Mouse (Mus musculus) stomach, postnatal 0 days (tissue): ENCODE data around the gene 1700012B09Rik. TPM values are rescaled to one million over a fixed set of nuclear protein-coding genes. Genes with fewer than 3 reads are reported as not detected.

Experiments used
- ATAC-seq: fragments of 200-750 bp; cut with Nextera tagmentation; 2 replicates; pipeline ENCODE4 v1.8.0; 2017; ENCODE audit not compliant: low FRiP score, low TSS enrichment
- DNase-seq: peaks from one replicate; pipeline ENCODE4 v3.0.0-alpha.2; 2016; ENCODE audit warnings: low spot score
- H3K27ac ChIP-seq: fragments of 300-500 bp; sonication (generic); replicated peaks from 2 replicates; pipeline ENCODE4 v1.5.1; 2014; ENCODE audit warnings: mild to moderate bottlenecking, control low read depth
- H3K27me3 ChIP-seq: fragments of 300-500 bp; sonication (generic); 2 replicates; pipeline ENCODE4 v1.6.1; 2014; ENCODE audit warnings: low read length; ENCODE audit not compliant: control insufficient read depth, insufficient read depth
- H3K36me3 ChIP-seq: fragments of 300-500 bp; sonication (generic); 2 replicates; pipeline ENCODE4 v1.6.1; 2014; ENCODE audit warnings: low read length, mixed read lengths; ENCODE audit not compliant: control insufficient read depth, insufficient read depth
- H3K4me1 ChIP-seq: fragments of 300-500 bp; sonication (generic); replicated peaks from 2 replicates; pipeline ENCODE4 v1.6.1; 2014; ENCODE audit warnings: antibody characterized with exemption; ENCODE audit not compliant: control insufficient read depth, insufficient read depth
- H3K4me2 ChIP-seq: fragments of 300-500 bp; sonication (generic); replicated peaks from 2 replicates; pipeline ENCODE4 v1.6.1; 2014; ENCODE audit warnings: low read depth, mild to moderate bottlenecking, control low read depth, moderate library complexity
- H3K4me3 ChIP-seq: fragments of 300-500 bp; sonication (generic); 2 replicates; pipeline ENCODE4 v1.5.1; 2014; ENCODE audit warnings: low read depth, low read length, control low read depth
- H3K9ac ChIP-seq: fragments of 300-500 bp; sonication (generic); 2 replicates; pipeline ENCODE4 v1.6.1; 2014; ENCODE audit warnings: mild to moderate bottlenecking, low read length, control low read depth, mixed read lengths
- H3K9me3 ChIP-seq: fragments of 300-500 bp; sonication (generic); 2 replicates; pipeline ENCODE4 v1.6.1; 2016; ENCODE audit warnings: low read length; ENCODE audit not compliant: control insufficient read depth
- CTCF ChIP-seq: IDR thresholded peaks from 2 replicates; pipeline ENCODE4 v1.5.1; 2016; ENCODE audit warnings: antibody characterized with exemption, low read depth, mild to moderate bottlenecking, moderate library complexity
- EP300 ChIP-seq: optimal IDR thresholded peaks from 2 replicates; pipeline ENCODE3; 2016; ENCODE audit warnings: antibody characterized with exemption
- WGBS: fragments of 180-500 bp; shearing (Covaris S2); extraction: QIAGEN DNeasy Blood & Tissue Kit; methylation state at CpG from one replicate; pipeline ENCODE4 v1.1.7; 2014; 5-methylcytosine and 5-hydroxymethylcytosine counted together
- polyA plus RNA-seq: library from polyadenylated mRNA; unstranded; fragments of >200 nt; fragmentation: Nextera tagmentation; extraction: Ambion mirVana; gene quantifications from 2 replicates; pipeline ENCODE4 v1.2.1, GENCODE M21; 2015

The 1700012B09Rik gene
- polyA plus RNA-seq, 1 experiment from 2014 or later, result not detected

- Histone ChIP-seq H3K9ac (peak overlapping the region; percentile 45; the same call in 1 of the 2 replicates), H3K36me3 (no peaks in the 10 kb centered on the region), H3K4me3 (peak overlapping the region; percentile 27), H3K27me3 (no peaks in the 10 kb centered on the region), H3K4me2 (peak overlapping the region; percentile 45), H3K9me3 (no peaks in the 10 kb centered on the region), H3K4me1 (0 out of 2 replicates have a peak, but pooled peaks cover 3% of the 10 kb centered on the region), H3K27ac (peak overlapping the region; percentile 41)
- DNase-seq (no peak), ATAC-seq (peak; percentile 78; the same call in 1 of the 2 replicates)
- TF ChIP-seq EP300, result no peak
- no peak for TF ChIP-seq CTCF
These were observed 52.5 kb downstream of the 1700012B09Rik start for GRCm38 (mm10) chr9:14718332-14718691.

- 37% methylated on average over 14 of the region's 14 CpGs for WGBS
- Histone ChIP-seq H3K27ac (peak overlapping the region; percentile 41), H3K9me3 (no peaks in the 10 kb centered on the region), H3K9ac (peak overlapping the region; percentile 45; the same call in 1 of the 2 replicates), H3K36me3 (no peaks in the 10 kb centered on the region), H3K4me3 (peak overlapping the region; percentile 27), H3K4me1 (0 out of 2 replicates have a peak, but pooled peaks cover 3% of the 10 kb centered on the region), H3K4me2 (peak overlapping the region; percentile 45), H3K27me3 (no peaks in the 10 kb centered on the region)
- peak; percentile 35; the same call in 1 of the 2 replicates for TF ChIP-seq CTCF
- TF ChIP-seq EP300, result no peak
- ATAC-seq (peak; percentile 22; the same call in 1 of the 2 replicates), DNase-seq (no peak)
These were observed 53.0 kb downstream of the 1700012B09Rik start for GRCm38 (mm10) chr9:14717689-14718331.

DNA sequence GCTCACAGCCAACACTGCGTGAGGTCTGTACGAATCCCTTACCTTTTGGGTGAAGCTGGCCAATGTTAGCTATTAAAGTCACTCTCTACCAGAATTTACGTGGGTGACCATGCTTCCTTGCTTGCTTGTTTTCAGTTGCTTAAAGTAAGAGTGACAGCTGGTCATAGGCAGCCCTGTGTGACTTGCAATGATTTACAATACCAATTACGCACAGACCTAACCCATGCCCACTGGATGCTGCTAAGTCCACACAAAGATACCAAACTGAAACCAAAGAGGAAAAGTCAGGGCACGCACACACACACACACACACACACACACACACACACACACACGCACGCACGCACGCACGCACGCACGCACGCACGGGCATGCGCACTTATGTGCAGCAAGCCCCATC is 55.6 kb downstream of the 1700012B09Rik start:
- WGBS, result 88% methylated on average over 15 of the region's 15 CpGs
- Histone ChIP-seq H3K27ac (no peak overlapping the region), H3K4me1 (0 out of 2 replicates have a peak, but pooled peaks cover 3% of the 10 kb centered on the region), H3K36me3 (no peaks in the 10 kb centered on the region), H3K27me3 (no peaks in the 10 kb centered on the region), H3K4me3 (no peak overlapping the region), H3K9me3 (no peaks in the 10 kb centered on the region), H3K9ac (no peak overlapping the region), H3K4me2 (no peak overlapping the region)
- no peak for DNase-seq
- TF ChIP-seq CTCF (no peak), EP300 (no peak)
- ATAC-seq, result no peak

- Histone ChIP-seq H3K4me1 (no peaks in the 10 kb centered on the region), H3K27ac (no peak overlapping the region), H3K27me3 (no peaks in the 10 kb centered on the region), H3K9ac (no peak overlapping the region), H3K4me3 (no peak overlapping the region), H3K36me3 (no peaks in the 10 kb centered on the region), H3K4me2 (no peak overlapping the region), H3K9me3 (no peaks in the 10 kb centered on the region)
- 89% methylated on average over 3 of the region's 3 CpGs for WGBS
- ATAC-seq (no peak), DNase-seq (no peak)
- no peak for TF ChIP-seq EP300
These were observed 59.9 kb downstream of the 1700012B09Rik start for GRCm38 (mm10) chr9:14710910-14711309.

Other genes with a start within 250 kb of the 1700012B09Rik start
- gene Amotl1, start 126.0 kb downstream of the 1700012B09Rik start, polyA plus RNA-seq, result 7.3 and 7.7 TPM in 2 replicates
- 0.45 and 0.53 TPM in 2 replicates for gene Piwil4, start 30.3 kb downstream of the 1700012B09Rik start, polyA plus RNA-seq
- gene Fut4, start 18.6 kb downstream of the 1700012B09Rik start, polyA plus RNA-seq, result 14.0 and 14.5 TPM in 2 replicates
- 9.7 TPM in 2 replicates for gene Mre11a, start 13.6 kb upstream of the 1700012B09Rik start, polyA plus RNA-seq
- gene Ankrd49, start 13.8 kb upstream of the 1700012B09Rik start, polyA plus RNA-seq, result 31.7 and 33.4 TPM in 2 replicates
- 0.28 and 0.39 TPM in 2 replicates for gene Gpr83, start 89.2 kb upstream of the 1700012B09Rik start, polyA plus RNA-seq
- gene Izumo1r, start 132.9 kb upstream of the 1700012B09Rik start, polyA plus RNA-seq, result 0.10 TPM in 1 of 2 replicates, not detected in the other